Mouse (Mus musculus) C3H10T1/2 (cell line): ENCODE results near the gene Sdccag8. TPM values are rescaled to one million over a fixed set of nuclear protein-coding genes. Genes with fewer than 3 reads are reported as not detected.

ENCODE experiments used
- polyA plus RNA-seq, 2 experiments: library from polyadenylated mRNA; unstranded; fragments of >200 nt; fragmentation: generic; extraction: Trizol; gene quantifications; one replicate each; pipeline ENCODE4 v1.2.1; 2012; ENCODE audit warnings: missing spikeins in 2 of 2

Sdccag8 gene
- 10 to 100 TPM in 1 of 2 experiments, under 1 TPM in 1; 0.82 to 14.8 TPM for polyA plus RNA-seq

GRCm38 (mm10) chr1:176814591-176815062, at the start of gene Sdccag8:
Sdccag8 (plus strand) TSS chr1:176814660.

GRCm38 (mm10) chr1:176814036-176814420, 432 bp upstream of the Sdccag8 start, which contains the start of gene Cep170:
Cep170 (minus strand) TSS chr1:176814067.

Other genes starting within 250 kb of the Sdccag8 start
- 1 to 10 TPM; 3.7 to 7.8 TPM for gene Cep170, start 593 bp upstream of the Sdccag8 start, polyA plus RNA-seq